Mouse (Mus musculus): Measurements from ENCODE around the gene Vti1a. TPM values are rescaled to one million over a fixed set of nuclear protein-coding genes. Genes with fewer than 3 reads are reported as not detected.

The Vti1a gene
- polyA plus RNA-seq, 1 experiment from 2014 or later: 24.5 TPM

GRCm38 (mm10) chr19:55582896-55583653 is 267.0 kb downstream of the Vti1a start:
- Histone ChIP-seq H3K4me3 (no peak overlapping the region), H3K9me3 (replicated peaks) (no peaks in the 10 kb centered on the region), H3K27ac (no peak overlapping the region), H3K9ac (no peak overlapping the region), H3K4me1 (peaks cover 17% of the 10 kb centered on the region), H3K27me3 (replicated peaks) (no peaks in the 10 kb centered on the region), H3K36me3 (no peaks in the 10 kb centered on the region), H3K4me2 (no peak overlapping the region)
- WGBS (ENCODE audit: insufficient replicate concordance): 78% methylated on average over 13 of the region's 16 CpGs
- ATAC-seq: no peak

GRCm38 (mm10) chr19:55585270-55586224 is 269.5 kb downstream of the Vti1a start:
- Histone ChIP-seq H3K4me3 (no peak overlapping the region), H3K4me1 (peaks cover 3% of the 10 kb centered on the region; the same call in 1 of the 2 replicates), H3K36me3 (0 out of 2 replicates have a peak, but pooled peaks cover 3% of the 10 kb centered on the region), H3K27me3 (replicated peaks) (no peaks in the 10 kb centered on the region), H3K9me3 (replicated peaks) (no peaks in the 10 kb centered on the region), H3K4me2 (no peak overlapping the region), H3K27ac (no peak overlapping the region), H3K9ac (no peak overlapping the region)
- ATAC-seq: peak; percentile 27; the same call in 1 of the 2 replicates
- 74% methylated on average over 18 of the region's 18 CpGs for WGBS (ENCODE audit: insufficient replicate concordance)

GRCm38 (mm10) chr19:55587638-55588421 is 271.7 kb downstream of the Vti1a start:
- Histone ChIP-seq H3K9ac (no peak overlapping the region), H3K27ac (no peak overlapping the region), H3K4me1 (0 out of 2 replicates have a peak, but pooled peaks cover 5% of the 10 kb centered on the region), H3K9me3 (replicated peaks) (no peaks in the 10 kb centered on the region), H3K4me3 (no peak overlapping the region), H3K4me2 (no peak overlapping the region), H3K27me3 (replicated peaks) (no peaks in the 10 kb centered on the region), H3K36me3 (0 out of 2 replicates have a peak, but pooled peaks cover 3% of the 10 kb centered on the region)
- ATAC-seq: no peak
- 78% methylated on average over 14 of the region's 14 CpGs for WGBS (ENCODE audit: insufficient replicate concordance)

- Histone ChIP-seq H3K4me3 (no peak overlapping the region), H3K9me3 (replicated peaks) (no peaks in the 10 kb centered on the region), H3K9ac (no peak overlapping the region), H3K4me2 (no peak overlapping the region), H3K4me1 (peaks cover 13% of the 10 kb centered on the region), H3K27ac (no peak overlapping the region), H3K36me3 (0 out of 2 replicates have a peak, but pooled peaks cover 3% of the 10 kb centered on the region), H3K27me3 (replicated peaks) (no peaks in the 10 kb centered on the region)
- ATAC-seq: no peak
- 62% methylated on average over 16 of the region's 16 CpGs for WGBS (ENCODE audit: insufficient replicate concordance)
Measured at GRCm38 (mm10) chr19:55588948-55589896, 273.1 kb downstream of the Vti1a start.

- H3K4me2 ChIP-seq: no peak overlapping the region
- H3K9me3 ChIP-seq (replicated peaks): no peaks in the 10 kb centered on the region
- no peak overlapping the region for H3K4me3 ChIP-seq
- no peak for ATAC-seq
- H3K9ac ChIP-seq: no peak overlapping the region
- peaks cover 29% of the 10 kb centered on the region for H3K4me1 ChIP-seq
- H3K36me3 ChIP-seq: 0 out of 2 replicates have a peak, but pooled peaks cover 3% of the 10 kb centered on the region
- H3K27me3 ChIP-seq (replicated peaks): no peaks in the 10 kb centered on the region
- 68% methylated on average over 26 of the region's 26 CpGs for WGBS (ENCODE audit: insufficient replicate concordance)
- no peak overlapping the region; the same call in 1 of the 2 replicates for H3K27ac ChIP-seq
Measured at GRCm38 (mm10) chr19:55592876-55593691, 277.0 kb downstream of the Vti1a start.

- 81% methylated on average over 16 of the region's 16 CpGs for WGBS (ENCODE audit: insufficient replicate concordance)
Measured at GRCm38 (mm10) chr19:55593729-55594444, 277.8 kb downstream of the Vti1a start.

GRCm38 (mm10) chr19:55594451-55594850 is 278.4 kb downstream of the Vti1a start:
- Histone ChIP-seq H3K27me3 (replicated peaks) (no peaks in the 10 kb centered on the region), H3K4me2 (no peak overlapping the region), H3K27ac (no peak overlapping the region), H3K4me1 (peaks cover 41% of the 10 kb centered on the region), H3K4me3 (no peak overlapping the region), H3K36me3 (no peaks in the 10 kb centered on the region), H3K9me3 (replicated peaks) (no peaks in the 10 kb centered on the region), H3K9ac (no peak overlapping the region)
- 62% methylated on average over 3 of the region's 3 CpGs for WGBS (ENCODE audit: insufficient replicate concordance)
- ATAC-seq: no peak

More at GRCm38 (mm10) chr19:55593729-55594444, 277.8 kb downstream of the Vti1a start:
- Histone ChIP-seq H3K36me3 (0 out of 2 replicates have a peak, but pooled peaks cover 3% of the 10 kb centered on the region), H3K4me2 (no peak overlapping the region), H3K4me1 (peaks cover 36% of the 10 kb centered on the region), H3K4me3 (no peak overlapping the region), H3K9me3 (replicated peaks) (no peaks in the 10 kb centered on the region), H3K27ac (no peak overlapping the region), H3K27me3 (replicated peaks) (no peaks in the 10 kb centered on the region), H3K9ac (no peak overlapping the region)
- no peak for ATAC-seq

- Histone ChIP-seq H3K27ac (peak overlapping the region; percentile 31; the same call in 1 of the 2 replicates), H3K9ac (no peak overlapping the region), H3K4me1 (peaks cover 41% of the 10 kb centered on the region), H3K4me3 (no peak overlapping the region), H3K4me2 (no peak overlapping the region), H3K9me3 (replicated peaks) (no peaks in the 10 kb centered on the region), H3K36me3 (no peaks in the 10 kb centered on the region), H3K27me3 (replicated peaks) (no peaks in the 10 kb centered on the region)
- peak; percentile 59 for ATAC-seq
- WGBS (ENCODE audit: insufficient replicate concordance): 38% methylated on average over 9 of the region's 9 CpGs
Measured at GRCm38 (mm10) chr19:55595945-55596649, 280.0 kb downstream of the Vti1a start.

- H3K4me3 ChIP-seq: no peak overlapping the region
- 65% methylated on average over 6 of the region's 6 CpGs for WGBS (ENCODE audit: insufficient replicate concordance)
- no peak for ATAC-seq
- no peak overlapping the region for H3K9ac ChIP-seq
- H3K4me2 ChIP-seq: no peak overlapping the region
- H3K4me1 ChIP-seq: peaks cover 41% of the 10 kb centered on the region
- no peaks in the 10 kb centered on the region for H3K36me3 ChIP-seq
- H3K27me3 ChIP-seq (replicated peaks): no peaks in the 10 kb centered on the region
- H3K27ac ChIP-seq: peak overlapping the region; percentile 31
- H3K9me3 ChIP-seq (replicated peaks): no peaks in the 10 kb centered on the region
Measured at GRCm38 (mm10) chr19:55596804-55597203, 280.7 kb downstream of the Vti1a start.
